Mouse (Mus musculus): ENCODE measurements around the gene Btrc.

- TF ChIP-seq CTCF (IDR thresholded peaks at IDR 0.05; ENCODE audit: control insufficient read depth, insufficient read depth, insufficient read length) = no peak
- no peak for TF ChIP-seq MYOD1 (IDR thresholded peaks at IDR 0.05; ENCODE audit: control insufficient read depth, insufficient read length, low read depth)
- no peak for TF ChIP-seq USF1 (IDR thresholded peaks at IDR 0.05; ENCODE audit: low read depth)
- no peak for TF ChIP-seq MAX (IDR thresholded peaks at IDR 0.05)
Measured at GRCm38 (mm10) chr19:45511406-45511805, 147.9 kb downstream of the Btrc start.

All from C2C12 (cell line).